Mouse (Mus musculus) stomach, postnatal 0 days (tissue): ENCODE results near the gene Tcf7.

Source experiments
- CTCF ChIP-seq: IDR thresholded peaks from 2 replicates; pipeline ENCODE4 v1.5.1; 2016; ENCODE audit warnings: antibody characterized with exemption, low read depth, mild to moderate bottlenecking, moderate library complexity
- EP300 ChIP-seq: optimal IDR thresholded peaks from 2 replicates; pipeline ENCODE3; 2016; ENCODE audit warnings: antibody characterized with exemption

DNA sequence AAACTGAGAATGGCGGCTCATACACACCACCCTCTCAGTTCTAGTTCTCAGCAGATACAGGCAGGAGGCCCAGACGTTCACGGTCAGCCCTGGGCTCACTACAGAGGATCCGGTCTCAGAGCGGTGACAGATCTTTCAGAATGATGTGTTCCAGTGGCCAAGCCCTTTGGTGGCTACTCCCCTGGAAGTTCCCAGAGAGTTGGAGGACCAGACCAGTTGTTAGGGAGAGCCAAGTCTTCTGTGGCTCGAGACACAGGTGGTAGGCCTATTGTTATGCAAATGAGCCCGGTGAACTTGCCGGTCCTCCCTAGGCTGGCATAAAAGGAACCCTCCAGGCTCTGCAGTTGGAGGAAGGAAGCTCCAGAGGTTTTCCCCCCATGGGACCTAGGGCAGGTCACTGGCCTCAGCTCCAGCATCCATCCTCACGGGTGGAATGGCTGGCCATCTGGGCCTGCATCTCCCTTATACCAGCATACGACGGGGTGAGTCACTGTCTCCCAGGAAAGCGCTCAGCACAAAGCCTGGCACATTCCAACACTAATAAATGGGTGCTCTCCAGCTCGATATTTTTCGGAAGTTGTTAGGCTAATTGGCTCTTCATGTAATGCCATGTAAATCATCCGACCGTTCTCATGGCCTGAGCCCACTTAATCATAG, 3.6 kb upstream of the Tcf7 start:
- TF ChIP-seq EP300, result no peak
- TF ChIP-seq CTCF, result no peak
